Mouse (Mus musculus) adrenal gland (tissue): ENCODE measurements around the gene Myo1g.

Experiments
- intact Hi-C: fragments of 180-260 bp; cut with DNase I; formaldehyde crosslinking; loops from one replicate; pipeline ENCODE4 v1.15.1; 2025

The Myo1g gene

GRCm38 (mm10) chr11:6489691-6490503 is 30.9 kb downstream of the Myo1g start:
- intact Hi-C loops = no loop called here

- intact Hi-C loops = no loop called here
Measured at GRCm38 (mm10) chr11:6489257-6489656, 31.5 kb downstream of the Myo1g start.

GRCm38 (mm10) chr11:6488041-6488684 is 32.6 kb downstream of the Myo1g start:
- intact Hi-C loops = no loop called here

- intact Hi-C loops = no loop called here
Measured at GRCm38 (mm10) chr11:6487496-6487895, 33.3 kb downstream of the Myo1g start.

- intact Hi-C loops = no loop called here
Measured at GRCm38 (mm10) chr11:6486916-6487315, 33.8 kb downstream of the Myo1g start.

GRCm38 (mm10) chr11:6484244-6484959 is 36.4 kb downstream of the Myo1g start:
- intact Hi-C loops = no loop called here

GRCm38 (mm10) chr11:6483103-6483502 is 37.7 kb downstream of the Myo1g start:
- intact Hi-C loops = no loop called here

- intact Hi-C loops = no loop called here
Measured at GRCm38 (mm10) chr11:6481669-6482185, 39.0 kb downstream of the Myo1g start.

GRCm38 (mm10) chr11:6480681-6481405 is 39.9 kb downstream of the Myo1g start:
- intact Hi-C loops = no loop called here

- intact Hi-C loops = no loop called here
Measured at GRCm38 (mm10) chr11:6480191-6480590, 40.6 kb downstream of the Myo1g start.

- intact Hi-C loops = loop anchor here (5.0 kb wide), 1 partner anchor 37 kb away; the partner anchor contains the start of gene H2afv
Measured at GRCm38 (mm10) chr11:6479231-6479630, 41.5 kb downstream of the Myo1g start.

GRCm38 (mm10) chr11:6477350-6477749 is 43.4 kb downstream of the Myo1g start:
- intact Hi-C loops = loop anchor here (5.0 kb wide), 1 partner anchor 35 kb away; the partner anchor contains the start of gene H2afv

GRCm38 (mm10) chr11:6476876-6477275 is 43.9 kb downstream of the Myo1g start:
- intact Hi-C loops = loop anchor here (5.0 kb wide), 1 partner anchor 35 kb away; the partner anchor contains the start of gene H2afv

- intact Hi-C loops = loop anchor here (5.0 kb wide), 1 partner anchor 34 kb away; the partner anchor contains the start of gene H2afv
Measured at GRCm38 (mm10) chr11:6475867-6476484, 44.8 kb downstream of the Myo1g start, which contains the start of gene Purb. Gene Purb (minus strand): TSS chr11:6475917.

- intact Hi-C loops = loop anchor here (5.0 kb wide), 2 partner anchors 33 to 52 kb away; partner anchors contain the start of gene H2afv
Measured at GRCm38 (mm10) chr11:6474874-6475731, 45.7 kb downstream of the Myo1g start.

- intact Hi-C loops = loop anchor here (5.0 kb wide), 1 partner anchor 53 kb away; no protein-coding TSS in a partner anchor
Measured at GRCm38 (mm10) chr11:6474381-6474780, 46.4 kb downstream of the Myo1g start.

GRCm38 (mm10) chr11:6472076-6472475 is 48.7 kb downstream of the Myo1g start:
- intact Hi-C loops = loop anchor here (5.0 kb wide), 1 partner anchor 55 kb away; no protein-coding TSS in a partner anchor

- intact Hi-C loops = loop anchor here (5.0 kb wide), 1 partner anchor 56 kb away; no protein-coding TSS in a partner anchor
Measured at GRCm38 (mm10) chr11:6471493-6471892, 49.3 kb downstream of the Myo1g start.

GRCm38 (mm10) chr11:6471054-6471453 is 49.7 kb downstream of the Myo1g start:
- intact Hi-C loops = loop anchor here (5.0 kb wide), 1 partner anchor 56 kb away; no protein-coding TSS in a partner anchor
